Mouse (Mus musculus) thymus, postnatal 0 days (tissue): ENCODE measurements around the gene Arhgef12. TPM values are rescaled to one million over a fixed set of nuclear protein-coding genes. Genes with fewer than 3 reads are reported as not detected.

ENCODE experiments used
- DNase-seq: peaks from one replicate; pipeline ENCODE4 v3.0.0-alpha.2; 2015; ENCODE audit warnings: low spot score
- polyA plus RNA-seq: library from polyadenylated mRNA; unstranded; fragments of >200 nt; fragmentation: Nextera tagmentation; extraction: Ambion mirVana; gene quantifications from 2 replicates; pipeline ENCODE4 v1.2.1, GENCODE M21; 2015

Gene Arhgef12
- polyA plus RNA-seq, 1 experiment from 2014 or later, result 3.1 TPM

- DNase-seq, result no peak
Measured at GRCm38 (mm10) chr9:43083441-43084055, 23.5 kb downstream of the Arhgef12 start.

GRCm38 (mm10) chr9:43078711-43079110 is 28.3 kb downstream of the Arhgef12 start:
- DNase-seq, result no peak

GRCm38 (mm10) chr9:43076163-43076562 is 30.9 kb downstream of the Arhgef12 start:
- no peak for DNase-seq

DNA sequence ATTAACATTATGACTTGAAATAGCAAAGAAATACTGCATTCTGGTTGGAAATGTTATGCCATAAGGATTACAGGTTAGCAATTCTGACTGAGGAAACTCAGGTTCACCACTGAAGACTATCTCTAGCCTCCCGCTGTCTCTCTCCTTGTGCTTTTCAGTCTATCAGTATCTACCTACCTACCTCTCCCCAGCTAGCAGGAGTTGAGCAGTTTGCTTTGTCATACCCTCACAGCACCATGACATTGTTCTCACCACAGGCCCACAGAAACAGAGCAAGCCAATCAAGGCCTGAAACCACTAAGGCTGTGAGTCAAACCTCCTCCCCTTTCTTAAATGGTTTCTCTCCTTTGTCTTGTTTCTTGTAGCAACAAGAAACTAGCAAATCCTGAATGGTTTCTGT is 32.4 kb downstream of the Arhgef12 start:
- DNase-seq, result no peak

DNA sequence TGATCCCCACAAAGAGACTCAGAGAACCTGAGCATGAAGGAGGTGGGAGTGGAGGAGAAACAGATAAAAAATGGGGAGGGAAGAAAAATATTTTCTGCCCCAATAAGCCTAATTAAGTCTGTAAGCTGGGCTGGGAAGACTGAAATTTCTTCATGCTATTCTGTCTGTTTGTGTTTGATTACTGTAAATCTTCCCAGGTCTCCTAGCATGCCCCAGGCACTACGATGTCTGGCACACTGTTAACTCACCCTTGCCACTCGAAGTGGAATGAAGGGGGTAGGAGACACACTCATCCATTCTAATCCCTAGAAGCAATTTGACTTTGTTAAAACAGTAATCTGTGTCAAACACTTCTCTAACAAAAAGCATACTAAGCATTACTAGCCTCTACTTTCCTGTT is 35.3 kb downstream of the Arhgef12 start:
- DNase-seq, result no peak

DNA sequence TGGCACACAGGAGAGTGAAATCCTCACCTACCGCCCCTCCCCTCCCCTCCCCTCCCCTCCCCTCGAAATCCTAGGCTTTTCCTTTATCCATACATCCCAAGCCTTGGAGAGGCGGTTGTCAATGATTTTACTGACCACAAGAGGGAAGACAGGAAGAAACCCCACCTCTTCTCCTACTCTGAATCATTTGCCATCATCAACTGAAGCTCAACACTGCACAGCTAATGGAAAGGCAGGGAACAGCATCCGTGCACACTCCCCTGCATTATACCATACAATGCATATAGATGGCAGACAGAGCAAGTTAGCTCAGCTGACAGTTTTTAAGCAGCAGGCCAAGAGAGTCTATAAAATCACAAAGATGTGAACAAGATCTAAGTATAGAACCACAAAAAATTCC is 35.9 kb downstream of the Arhgef12 start:
- no peak for DNase-seq

- DNase-seq, result no peak
Measured at GRCm38 (mm10) chr9:43070566-43070965, 36.5 kb downstream of the Arhgef12 start.

DNA sequence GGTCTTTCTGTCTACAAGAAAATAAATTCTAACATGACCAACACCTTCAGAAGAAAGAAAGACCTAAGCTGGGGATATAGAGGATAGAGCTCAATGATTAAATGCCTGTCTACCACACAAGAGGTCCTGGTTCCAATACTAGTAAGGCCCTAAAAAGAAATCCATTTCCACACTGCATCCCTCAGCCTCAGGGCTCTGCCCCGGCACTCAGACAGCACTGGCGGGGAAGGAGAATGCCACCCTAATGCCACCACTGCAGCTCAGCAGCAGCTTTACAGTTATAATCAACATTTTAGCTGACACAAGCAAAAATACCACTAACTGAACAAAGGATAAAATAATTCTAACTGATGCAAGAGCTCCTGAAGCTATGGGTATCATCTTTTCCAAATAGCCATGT is 36.9 kb downstream of the Arhgef12 start:
- no peak for DNase-seq

- no peak for DNase-seq
Measured at GRCm38 (mm10) chr9:43067896-43068295, 39.1 kb downstream of the Arhgef12 start.

DNA sequence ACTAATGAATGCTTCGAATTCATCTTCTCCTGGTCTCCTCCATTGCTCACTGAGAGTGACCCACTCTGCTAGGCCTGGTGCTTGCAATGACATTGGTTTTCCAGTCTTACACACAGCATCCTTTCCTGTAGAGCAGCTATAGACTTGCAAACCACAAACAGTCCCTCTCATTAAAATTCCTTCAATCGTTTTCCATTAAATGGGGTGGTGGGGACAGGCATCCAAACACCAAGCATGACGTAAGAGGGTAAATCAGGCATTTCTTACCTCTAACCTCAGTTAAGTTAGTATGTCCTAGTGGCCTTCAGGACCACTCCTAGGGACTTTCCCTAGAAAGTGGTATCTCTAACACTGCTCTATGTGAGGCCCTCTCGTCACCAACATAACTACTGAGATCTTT is 41.8 kb downstream of the Arhgef12 start:
- DNase-seq, result no peak

DNA sequence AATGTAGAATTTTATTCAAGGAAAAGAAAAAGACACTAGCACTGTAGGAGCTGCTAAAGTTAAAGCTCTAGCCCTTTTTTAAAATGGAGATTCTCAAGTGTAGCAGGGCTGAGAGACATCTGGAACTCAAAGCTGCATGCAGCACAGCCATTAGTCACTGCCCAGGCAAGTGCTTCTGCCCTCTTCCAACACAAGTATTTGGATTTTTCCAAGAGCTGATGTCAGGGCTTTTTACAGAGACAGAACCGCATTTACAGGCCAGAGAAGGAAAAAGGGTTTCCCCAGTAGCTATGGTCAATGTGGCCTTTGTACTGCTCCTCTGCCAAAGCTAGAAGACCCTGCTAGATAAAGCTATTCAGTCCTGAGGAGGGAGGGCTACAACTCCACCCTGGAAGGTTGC is 45.5 kb downstream of the Arhgef12 start:
- DNase-seq, result no peak

DNA sequence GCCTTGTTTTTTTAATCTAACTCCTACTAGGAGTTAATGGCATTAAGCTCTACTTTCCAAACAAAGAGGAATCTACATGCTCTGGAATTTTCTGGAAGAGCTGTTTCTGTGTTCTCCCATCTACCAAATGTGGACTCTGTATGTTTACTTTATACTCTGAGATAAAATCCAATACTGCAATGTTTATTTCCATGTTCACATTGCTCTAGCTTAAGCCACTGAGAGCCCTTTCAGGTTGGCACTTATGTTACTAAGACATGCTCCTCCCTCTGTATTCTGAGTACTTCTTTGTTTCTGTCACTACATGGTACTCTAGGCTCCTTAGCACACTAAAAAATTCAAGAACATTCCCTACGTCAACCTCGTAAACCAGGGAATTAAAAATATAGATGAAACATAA is 56.6 kb downstream of the Arhgef12 start:
- DNase-seq, result no peak

- DNase-seq, result no peak
Measured at GRCm38 (mm10) chr9:43044481-43044880, 62.6 kb downstream of the Arhgef12 start.

GRCm38 (mm10) chr9:43038466-43038865 is 68.6 kb downstream of the Arhgef12 start:
- DNase-seq, result no peak

GRCm38 (mm10) chr9:43035208-43035607 is 71.8 kb downstream of the Arhgef12 start:
- no peak for DNase-seq

DNA sequence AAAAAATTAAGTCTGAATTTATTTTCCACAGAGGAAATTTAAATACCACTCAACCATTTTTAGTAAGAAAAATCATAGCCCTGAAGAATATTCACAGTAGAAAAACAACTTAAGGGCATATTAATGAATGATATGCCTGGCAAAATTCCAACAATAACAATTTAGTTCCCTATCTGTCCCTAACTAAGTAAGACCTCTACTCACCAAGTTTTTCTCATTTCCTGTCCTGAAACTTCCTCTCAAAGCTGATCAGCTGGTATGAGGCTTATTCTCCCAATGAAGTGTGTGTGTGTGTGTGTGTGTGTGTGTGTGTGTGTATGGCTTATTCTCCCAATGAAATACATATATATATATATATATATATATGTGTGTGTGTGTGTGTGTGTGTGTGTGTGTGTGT is 72.8 kb downstream of the Arhgef12 start:
- DNase-seq, result no peak

GRCm38 (mm10) chr9:43027757-43028156 is 79.3 kb downstream of the Arhgef12 start:
- DNase-seq, result no peak

- DNase-seq, result no peak
Measured at GRCm38 (mm10) chr9:43021515-43022251, 85.4 kb downstream of the Arhgef12 start.

DNA sequence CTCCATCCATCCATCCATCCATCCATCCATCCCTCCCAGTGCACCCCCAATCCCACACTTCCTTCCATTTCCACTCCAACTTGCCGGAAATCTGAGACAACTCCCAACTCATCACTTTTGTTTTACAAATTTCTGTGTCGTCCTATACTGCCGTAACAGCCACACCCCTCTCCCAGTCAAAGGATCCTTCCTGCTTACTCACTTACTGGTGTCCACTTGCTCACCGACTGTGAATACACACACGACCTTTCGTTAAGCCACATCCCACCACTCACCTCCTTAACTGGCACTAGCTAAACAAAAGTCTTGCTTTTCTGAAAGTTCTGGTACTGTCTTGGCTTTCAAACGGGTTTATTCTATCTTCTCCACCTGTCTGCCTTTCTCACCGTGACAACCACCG is 87.4 kb downstream of the Arhgef12 start:
- no peak for DNase-seq

DNA sequence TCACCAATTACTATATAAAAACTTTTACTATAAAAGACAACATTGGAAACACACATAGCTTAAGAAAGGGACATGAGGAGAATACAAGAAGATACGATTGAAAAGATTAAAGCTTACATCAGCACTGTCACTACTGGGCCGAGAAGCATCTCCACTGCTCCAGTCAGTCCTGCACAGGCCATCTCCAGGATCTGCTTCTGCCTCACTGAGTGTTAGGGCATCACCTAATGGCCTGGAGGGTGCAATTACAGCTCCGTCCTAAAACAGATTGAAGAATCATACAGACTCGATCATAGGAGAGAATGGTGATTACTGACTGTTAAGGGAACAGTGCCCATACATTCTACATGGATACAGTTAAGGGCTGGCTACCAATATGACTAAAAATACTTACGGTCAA is 91.3 kb downstream of the Arhgef12 start:
- DNase-seq, result no peak

GRCm38 (mm10) chr9:43015366-43015765 is 91.7 kb downstream of the Arhgef12 start:
- DNase-seq, result no peak

- no peak for DNase-seq
Measured at GRCm38 (mm10) chr9:43014886-43015285, 92.2 kb downstream of the Arhgef12 start.

DNA sequence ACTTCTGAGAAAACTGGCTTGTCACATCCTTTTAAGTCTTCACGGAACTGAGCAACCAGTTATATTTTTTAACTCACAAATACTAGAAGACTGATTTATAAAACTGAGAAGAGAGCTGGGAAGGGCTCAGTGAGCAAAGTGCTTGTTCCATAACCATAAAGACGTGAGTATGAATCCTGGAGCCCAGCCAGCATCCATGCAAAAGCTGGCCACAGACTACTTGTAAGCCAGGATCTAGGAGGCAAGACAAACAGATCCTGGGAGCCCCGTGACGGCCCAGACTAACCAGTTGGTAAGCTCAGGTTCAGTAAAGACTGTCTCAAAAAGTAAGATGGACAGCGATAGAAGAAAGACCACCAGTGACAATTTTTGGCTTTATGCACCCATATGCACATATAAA is 94.5 kb downstream of the Arhgef12 start:
- DNase-seq, result no peak
